Mouse (Mus musculus): ENCODE results near the gene Btnl1.

GRCm38 (mm10) chr17:34331200-34331599, 45.7 kb upstream of the Btnl1 start:
- TF ChIP-seq CTCF (IDR thresholded peaks at IDR 0.05): no peak
- no peak for TF ChIP-seq EP300 (IDR thresholded peaks at IDR 0.05)

All from lung, postnatal 0 days (tissue).